Mouse (Mus musculus): ENCODE data around the gene Rtel1. TPM values are rescaled to one million over a fixed set of nuclear protein-coding genes. Genes with fewer than 3 reads are reported as not detected.

Gene Rtel1
- polyA plus RNA-seq, 1 experiment from 2014 or later: 54.0 TPM

- Histone ChIP-seq H3K4me1 (no peaks in the 10 kb centered on the region), H3K9me3 (no peaks in the 10 kb centered on the region), H3K4me2 (replicated peaks) (no peak overlapping the region), H3K36me3 (peaks cover 58% of the 10 kb centered on the region), H3K9ac (no peak overlapping the region), H3K27me3 (no peaks in the 10 kb centered on the region), H3K4me3 (no peak overlapping the region), H3K27ac (no peak overlapping the region)
- ATAC-seq (ENCODE audit: insufficient number of reproducible peaks, insufficient read depth, low FRiP score, low TSS enrichment): no peak
Observed at GRCm38 (mm10) chr2:181332542-181332941, 13.0 kb downstream of the Rtel1 start.

- Histone ChIP-seq H3K9ac (no peak overlapping the region), H3K36me3 (peaks cover 55% of the 10 kb centered on the region), H3K4me2 (replicated peaks) (no peak overlapping the region), H3K27ac (no peak overlapping the region), H3K4me3 (no peak overlapping the region), H3K9me3 (no peaks in the 10 kb centered on the region), H3K27me3 (no peaks in the 10 kb centered on the region), H3K4me1 (no peaks in the 10 kb centered on the region)
- no peak for ATAC-seq (ENCODE audit: insufficient number of reproducible peaks, insufficient read depth, low FRiP score, low TSS enrichment)
- 55% methylated on average over 3 of the region's 3 CpGs for WGBS
Observed at GRCm38 (mm10) chr2:181334023-181334422, 14.5 kb downstream of the Rtel1 start.

GRCm38 (mm10) chr2:181340426-181340825 lies 20.9 kb downstream of the Rtel1 start:
- no peak overlapping the region for H3K27ac ChIP-seq
- H3K4me2 ChIP-seq (replicated peaks): no peak overlapping the region
- no peak for ATAC-seq (ENCODE audit: insufficient number of reproducible peaks, insufficient read depth, low FRiP score, low TSS enrichment)
- WGBS: 87% methylated on average over 4 of the region's 4 CpGs
- no peaks in the 10 kb centered on the region for H3K27me3 ChIP-seq
- H3K4me3 ChIP-seq: no peak overlapping the region
- H3K4me1 ChIP-seq: no peaks in the 10 kb centered on the region
- H3K36me3 ChIP-seq: peaks cover 78% of the 10 kb centered on the region
- no peak overlapping the region for H3K9ac ChIP-seq
- H3K9me3 ChIP-seq: no peaks in the 10 kb centered on the region

- 89% methylated on average over 6 of the region's 6 CpGs for WGBS
- Histone ChIP-seq H3K4me1 (no peaks in the 10 kb centered on the region), H3K27me3 (no peaks in the 10 kb centered on the region), H3K9me3 (no peaks in the 10 kb centered on the region), H3K4me3 (no peak overlapping the region), H3K27ac (no peak overlapping the region), H3K4me2 (replicated peaks) (no peak overlapping the region), H3K36me3 (peaks cover 79% of the 10 kb centered on the region), H3K9ac (no peak overlapping the region)
- no peak for ATAC-seq (ENCODE audit: insufficient number of reproducible peaks, insufficient read depth, low FRiP score, low TSS enrichment)
Observed at GRCm38 (mm10) chr2:181342766-181343165, 23.2 kb downstream of the Rtel1 start.

GRCm38 (mm10) chr2:181356780-181357179 lies 37.2 kb downstream of the Rtel1 start:
- ATAC-seq (ENCODE audit: insufficient number of reproducible peaks, insufficient read depth, low FRiP score, low TSS enrichment): no peak
- Histone ChIP-seq H3K4me3 (no peak overlapping the region), H3K4me1 (no peaks in the 10 kb centered on the region), H3K36me3 (peaks cover 89% of the 10 kb centered on the region), H3K27ac (no peak overlapping the region), H3K9me3 (no peaks in the 10 kb centered on the region), H3K4me2 (replicated peaks) (no peak overlapping the region), H3K9ac (no peak overlapping the region), H3K27me3 (no peaks in the 10 kb centered on the region)
- 83% methylated on average over 3 of the region's 3 CpGs for WGBS

- WGBS: 80% methylated on average over 3 of the region's 3 CpGs
- H3K27ac ChIP-seq: no peak overlapping the region
- H3K9ac ChIP-seq: peak overlapping the region; percentile 86
Observed at GRCm38 (mm10) chr2:181363946-181364345, 44.4 kb downstream of the Rtel1 start.

GRCm38 (mm10) chr2:181364487-181364859 lies 44.9 kb downstream of the Rtel1 start:
- Histone ChIP-seq H3K9ac (peak overlapping the region; percentile 86), H3K36me3 (peaks cover 45% of the 10 kb centered on the region), H3K4me1 (peaks cover 26% of the 10 kb centered on the region), H3K4me2 (replicated peaks) (peak overlapping the region; percentile 98), H3K9me3 (no peaks in the 10 kb centered on the region), H3K27ac (peak overlapping the region; percentile 87; the same call in 1 of the 2 replicates), H3K4me3 (peak overlapping the region; percentile 92), H3K27me3 (no peaks in the 10 kb centered on the region)
- 9% methylated on average over 14 of the region's 14 CpGs for WGBS
- no peak for ATAC-seq (ENCODE audit: insufficient number of reproducible peaks, insufficient read depth, low FRiP score, low TSS enrichment)

More at GRCm38 (mm10) chr2:181363946-181364345, 44.4 kb downstream of the Rtel1 start:
- H3K36me3 ChIP-seq: peaks cover 47% of the 10 kb centered on the region
- H3K4me2 ChIP-seq (replicated peaks): peak overlapping the region; percentile 98
- peak overlapping the region; percentile 92 for H3K4me3 ChIP-seq
- no peaks in the 10 kb centered on the region for H3K27me3 ChIP-seq
- ATAC-seq (ENCODE audit: insufficient number of reproducible peaks, insufficient read depth, low FRiP score, low TSS enrichment): no peak
- no peaks in the 10 kb centered on the region for H3K9me3 ChIP-seq
- H3K4me1 ChIP-seq: peaks cover 26% of the 10 kb centered on the region

GRCm38 (mm10) chr2:181364860-181365596 lies 45.5 kb downstream of the Rtel1 start, which contains the start of the genes Zgpat and Arfrp1:
TSS of gene Zgpat (plus strand) at chr2:181364928.
TSS of gene Arfrp1 (minus strand) at chr2:181365404.
- H3K9ac ChIP-seq: peak within 1 kb of the TSS; percentile 86
- under 1% methylated on average over 71 of the region's 71 CpGs for WGBS
- peak; percentile 88 for ATAC-seq (ENCODE audit: insufficient number of reproducible peaks, insufficient read depth, low FRiP score, low TSS enrichment)
- H3K27me3 ChIP-seq: no peaks in the 10 kb centered on the region
- H3K9me3 ChIP-seq: no peaks in the 10 kb centered on the region
- H3K4me3 ChIP-seq: peak within 1 kb of the TSS; percentile 92
- peak within 1 kb of the TSS; percentile 98 for H3K4me2 ChIP-seq (replicated peaks)
- H3K36me3 ChIP-seq: peaks cover 45% of the 10 kb centered on the region
- H3K4me1 ChIP-seq: peaks cover 26% of the 10 kb centered on the region
- peak within 1 kb of the TSS; percentile 87 for H3K27ac ChIP-seq

- 0% methylated on average over 20 of the region's 20 CpGs for WGBS
- peak overlapping the region; percentile 98 for H3K4me2 ChIP-seq (replicated peaks)
- H3K9me3 ChIP-seq: no peaks in the 10 kb centered on the region
- H3K9ac ChIP-seq: peak overlapping the region; percentile 86
- H3K27me3 ChIP-seq: no peaks in the 10 kb centered on the region
- H3K4me3 ChIP-seq: peak overlapping the region; percentile 92
- peak; percentile 49 for ATAC-seq (ENCODE audit: insufficient number of reproducible peaks, insufficient read depth, low FRiP score, low TSS enrichment)
- peak overlapping the region; percentile 87 for H3K27ac ChIP-seq
- peaks cover 45% of the 10 kb centered on the region for H3K36me3 ChIP-seq
- H3K4me1 ChIP-seq: peaks cover 26% of the 10 kb centered on the region
Observed at GRCm38 (mm10) chr2:181365655-181366075, 46.1 kb downstream of the Rtel1 start.

- 94% methylated on average over 5 of the region's 5 CpGs for WGBS
- no peak overlapping the region for H3K27ac ChIP-seq
- peaks cover 20% of the 10 kb centered on the region for H3K4me1 ChIP-seq
- no peak overlapping the region for H3K9ac ChIP-seq
- H3K4me2 ChIP-seq (replicated peaks): no peak overlapping the region
- peaks cover 33% of the 10 kb centered on the region for H3K36me3 ChIP-seq
- ATAC-seq (ENCODE audit: insufficient number of reproducible peaks, insufficient read depth, low FRiP score, low TSS enrichment): no peak
- H3K27me3 ChIP-seq: no peaks in the 10 kb centered on the region
- no peak overlapping the region for H3K4me3 ChIP-seq
- H3K9me3 ChIP-seq: no peaks in the 10 kb centered on the region
Observed at GRCm38 (mm10) chr2:181370001-181370400, 50.5 kb downstream of the Rtel1 start.

- Histone ChIP-seq H3K36me3 (peaks cover 34% of the 10 kb centered on the region), H3K4me1 (no peaks in the 10 kb centered on the region), H3K4me2 (replicated peaks) (no peak overlapping the region), H3K27ac (no peak overlapping the region), H3K9me3 (no peaks in the 10 kb centered on the region), H3K27me3 (no peaks in the 10 kb centered on the region), H3K4me3 (no peak overlapping the region), H3K9ac (no peak overlapping the region)
- no peak for ATAC-seq (ENCODE audit: insufficient number of reproducible peaks, insufficient read depth, low FRiP score, low TSS enrichment)
- 86% methylated on average over 2 of the region's 2 CpGs for WGBS
Observed at GRCm38 (mm10) chr2:181375787-181376186, 56.2 kb downstream of the Rtel1 start.

GRCm38 (mm10) chr2:181377230-181377629 lies 57.7 kb downstream of the Rtel1 start:
- H3K9me3 ChIP-seq: no peaks in the 10 kb centered on the region
- 75% methylated on average over 2 of the region's 2 CpGs for WGBS
- no peak for ATAC-seq (ENCODE audit: insufficient number of reproducible peaks, insufficient read depth, low FRiP score, low TSS enrichment)
- H3K9ac ChIP-seq: no peak overlapping the region
- H3K36me3 ChIP-seq: peaks cover 45% of the 10 kb centered on the region
- no peak overlapping the region for H3K4me2 ChIP-seq (replicated peaks)
- no peak overlapping the region for H3K4me3 ChIP-seq
- H3K27me3 ChIP-seq: no peaks in the 10 kb centered on the region
- H3K4me1 ChIP-seq: no peaks in the 10 kb centered on the region
- H3K27ac ChIP-seq: no peak overlapping the region
